Mouse (Mus musculus): Measurements from ENCODE around the gene Phykpl.

The Phykpl gene

DNA sequence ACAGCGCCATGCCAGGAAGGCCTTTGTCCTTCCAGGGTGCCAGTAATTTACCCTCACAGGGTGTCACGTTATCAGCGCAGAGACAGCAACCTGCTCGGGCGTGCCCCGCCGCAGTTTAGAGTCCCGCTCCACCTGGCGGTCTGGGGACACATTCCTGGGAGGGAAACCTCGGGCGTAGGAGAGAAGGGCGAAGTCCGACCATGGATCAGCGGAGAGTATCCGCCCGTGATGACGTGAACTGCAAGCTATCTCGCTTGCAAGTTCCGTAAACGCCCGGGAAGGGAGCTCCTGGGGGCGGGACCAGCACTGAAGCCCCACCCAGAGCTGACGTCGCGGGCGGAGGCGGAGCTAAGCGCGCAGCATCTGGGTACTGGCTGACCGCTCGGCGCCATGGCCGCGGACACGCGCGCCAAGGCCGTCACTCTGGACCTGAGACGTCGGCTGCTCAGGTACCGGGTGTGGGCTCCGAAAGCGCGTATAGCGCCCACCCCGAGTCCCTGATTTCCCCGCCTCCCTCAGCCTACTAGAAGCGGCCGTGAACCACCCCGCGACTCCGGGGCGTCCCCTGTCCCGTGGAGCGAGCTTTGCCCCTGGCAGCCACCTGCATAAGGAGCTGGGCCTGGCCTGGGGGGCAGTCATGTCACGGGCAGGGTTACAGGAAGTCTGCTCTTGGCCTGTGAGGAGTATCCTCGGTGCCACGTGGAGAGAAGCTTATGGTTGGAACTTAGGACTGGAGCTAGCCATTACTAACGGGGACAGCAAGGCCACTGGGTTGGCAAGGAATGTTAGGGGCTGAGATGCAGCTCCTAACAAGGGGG, at the start of gene Phykpl:
Gene Phykpl, plus strand, starts transcription at position 327 of the 818 bp plus-strand sequence.
- peak; percentile 98 for DNase-seq (ENCODE audit: low spot score)

DNA sequence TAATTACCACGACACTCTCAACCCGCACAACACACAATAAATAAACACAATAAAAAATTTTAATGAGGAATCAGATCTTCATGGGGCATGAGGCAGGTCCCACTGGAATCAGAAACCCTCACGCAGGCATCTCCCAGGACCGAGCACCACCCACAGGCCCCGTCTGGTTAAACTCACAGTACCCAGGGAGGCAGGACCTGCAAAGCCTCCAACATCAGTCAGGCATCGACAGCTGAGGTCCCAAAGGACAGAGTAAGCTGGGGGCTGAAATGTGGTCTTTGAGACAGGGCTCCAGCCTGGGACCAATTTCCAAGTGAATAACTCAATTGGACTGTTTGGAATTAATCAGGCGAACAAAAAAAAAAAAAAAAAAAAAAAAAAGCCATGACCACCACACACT, 46.2 kb upstream of the Phykpl start:
- no peak for DNase-seq (ENCODE audit: low spot score)

DNA sequence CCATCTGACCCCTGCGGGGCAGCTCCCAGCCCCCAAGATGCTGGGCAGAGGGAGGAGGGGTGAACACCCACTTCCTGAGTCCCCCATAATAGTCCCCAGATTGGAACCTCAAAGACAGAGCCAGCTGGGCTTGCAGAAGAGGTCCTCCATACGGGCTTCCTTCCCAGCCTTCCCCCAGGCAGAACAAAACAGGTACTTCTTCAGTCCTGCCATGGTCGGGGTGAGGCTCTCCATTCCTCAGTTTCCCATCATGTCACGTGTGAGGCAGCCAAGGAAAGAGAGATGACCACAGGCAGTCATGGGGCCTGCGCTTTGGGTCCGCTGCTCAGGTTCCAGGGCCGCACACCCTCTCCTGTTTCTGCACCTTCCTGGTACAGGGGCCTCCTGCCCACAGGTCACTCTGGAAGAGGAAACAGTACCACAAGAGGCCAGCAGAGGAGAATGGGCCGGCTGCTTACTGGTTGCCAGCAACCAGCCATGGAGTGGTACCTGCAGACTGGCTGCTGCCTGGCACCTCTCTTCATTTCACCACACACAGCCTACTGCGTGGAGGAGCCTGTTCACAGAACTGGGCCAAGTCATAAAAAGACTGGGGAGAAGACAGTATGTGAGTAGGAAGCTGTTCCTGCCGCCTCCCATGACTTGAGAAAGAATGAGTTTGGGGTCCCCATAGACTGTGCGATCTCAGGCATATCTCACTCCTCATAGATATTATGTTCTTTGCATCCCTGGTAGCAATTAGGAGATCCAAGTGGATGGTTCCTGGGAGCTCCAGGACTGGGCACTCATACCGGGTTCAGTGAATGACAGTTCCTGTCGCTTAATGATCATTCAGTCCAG, 45.4 kb upstream of the Phykpl start:
- DNase-seq (ENCODE audit: low spot score): no peak

DNA sequence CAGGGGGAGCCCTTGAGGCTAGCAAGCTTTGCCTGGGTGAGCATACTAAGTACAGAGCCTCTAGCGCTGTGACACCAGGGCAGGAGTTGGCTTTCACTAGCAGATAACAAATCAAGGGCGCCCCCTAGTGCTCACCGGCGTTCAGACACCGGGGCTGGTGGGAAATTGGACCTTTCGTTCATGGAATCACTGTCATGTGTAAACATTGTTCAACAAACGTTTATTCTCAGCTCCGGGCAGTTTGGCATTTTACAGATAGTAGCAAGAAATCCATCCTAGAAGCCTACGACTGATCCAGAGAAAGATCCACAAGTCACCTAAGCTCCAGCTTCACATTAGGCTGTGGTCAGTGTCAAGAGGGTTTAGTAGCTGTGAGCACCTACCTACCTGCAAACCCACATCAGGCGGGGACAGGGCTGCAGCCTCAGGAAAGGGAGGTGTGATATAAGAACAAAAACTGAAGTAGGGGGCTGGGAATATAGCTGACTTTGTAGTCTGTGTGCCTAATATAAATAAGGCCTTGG, 44.7 kb upstream of the Phykpl start:
- DNase-seq (ENCODE audit: low spot score): peak; percentile 89

DNA sequence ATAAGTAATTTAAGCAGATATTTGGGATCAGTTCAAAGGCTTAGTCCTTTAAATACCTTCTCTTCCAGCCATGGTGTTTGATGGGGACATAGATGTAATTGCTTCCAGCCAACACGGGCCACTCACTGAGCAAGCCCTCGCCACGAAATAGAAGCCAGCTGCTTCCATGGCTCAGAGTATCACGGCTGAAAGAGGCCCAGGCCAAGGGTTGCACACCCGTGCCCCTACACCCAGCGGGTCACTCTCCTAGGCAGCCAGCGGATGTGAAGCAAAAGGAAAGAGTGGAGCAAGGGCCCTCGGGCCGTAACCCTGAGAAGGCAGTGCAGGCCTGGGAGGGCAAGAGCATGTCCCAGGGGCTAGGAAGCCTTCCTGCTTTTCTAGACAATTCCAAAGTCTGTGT, 42.1 kb upstream of the Phykpl start:
- DNase-seq (ENCODE audit: low spot score): no peak

GRCm38 (mm10) chr11:51543487-51544050, 41.0 kb upstream of the Phykpl start:
- no peak for DNase-seq (ENCODE audit: low spot score)

DNA sequence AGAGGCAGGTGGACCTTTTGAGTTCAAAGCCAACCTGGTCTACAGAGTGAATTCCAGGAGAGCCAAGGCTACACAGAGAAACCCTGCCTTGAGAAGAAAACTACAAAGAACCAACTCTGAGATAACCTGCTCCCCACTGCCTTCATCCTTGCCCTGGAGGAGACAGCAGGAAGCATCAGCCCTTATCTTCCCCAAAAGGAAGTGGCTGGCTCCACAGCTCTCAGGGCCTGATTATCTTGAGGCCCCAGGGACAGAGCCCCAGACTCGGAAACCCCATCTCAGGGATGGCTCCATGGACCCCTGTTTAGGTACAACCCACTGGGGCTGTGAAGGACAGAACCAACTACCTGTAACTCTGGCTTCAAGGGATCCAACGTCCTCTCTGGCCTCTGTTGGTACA, 40.1 kb upstream of the Phykpl start:
- DNase-seq (ENCODE audit: low spot score): no peak

DNA sequence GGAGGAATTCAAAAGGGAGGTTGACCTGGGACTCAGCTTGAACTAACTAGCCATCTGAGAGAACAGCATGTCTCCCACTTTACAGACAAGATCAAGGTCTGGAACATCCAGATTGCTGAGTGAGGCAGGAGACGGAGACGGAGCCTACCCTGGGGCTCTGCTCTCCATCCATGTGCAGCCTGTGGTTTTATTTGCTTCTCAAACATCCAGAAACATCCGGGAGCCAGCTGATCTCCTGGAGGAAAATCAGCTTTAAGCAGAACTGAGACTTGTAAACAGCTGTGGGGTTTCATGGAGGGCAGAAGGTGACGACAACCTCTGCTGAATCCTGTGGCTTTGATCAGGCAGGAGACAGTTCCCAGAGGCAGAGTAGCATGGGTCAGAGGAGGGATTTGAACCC, 38.7 kb upstream of the Phykpl start:
- no peak for DNase-seq (ENCODE audit: low spot score)

- no peak for DNase-seq (ENCODE audit: low spot score)
These were observed 33.3 kb upstream of the Phykpl start for GRCm38 (mm10) chr11:51551253-51551652.

GRCm38 (mm10) chr11:51552091-51552490, 32.5 kb upstream of the Phykpl start:
- no peak for DNase-seq (ENCODE audit: low spot score)

DNA sequence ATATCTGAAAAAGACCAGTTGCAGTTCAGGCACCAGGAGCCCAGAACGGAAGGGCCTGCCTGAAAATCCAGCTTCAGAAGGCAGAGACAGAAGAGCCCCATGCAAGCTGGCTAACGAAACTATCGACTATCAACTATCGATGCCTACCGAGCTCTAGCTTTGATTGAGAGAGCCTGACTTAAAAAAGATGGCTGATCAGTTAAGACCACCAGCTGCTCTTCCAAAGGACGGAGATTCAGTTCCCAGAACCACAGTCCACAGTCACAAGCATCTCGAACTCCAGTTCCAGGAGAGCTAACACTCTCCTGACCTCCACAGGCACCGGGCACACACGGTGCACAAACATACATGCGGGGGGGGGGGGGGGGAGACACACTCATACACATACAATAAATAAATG, 30.0 kb upstream of the Phykpl start:
- DNase-seq (ENCODE audit: low spot score): no peak

DNA sequence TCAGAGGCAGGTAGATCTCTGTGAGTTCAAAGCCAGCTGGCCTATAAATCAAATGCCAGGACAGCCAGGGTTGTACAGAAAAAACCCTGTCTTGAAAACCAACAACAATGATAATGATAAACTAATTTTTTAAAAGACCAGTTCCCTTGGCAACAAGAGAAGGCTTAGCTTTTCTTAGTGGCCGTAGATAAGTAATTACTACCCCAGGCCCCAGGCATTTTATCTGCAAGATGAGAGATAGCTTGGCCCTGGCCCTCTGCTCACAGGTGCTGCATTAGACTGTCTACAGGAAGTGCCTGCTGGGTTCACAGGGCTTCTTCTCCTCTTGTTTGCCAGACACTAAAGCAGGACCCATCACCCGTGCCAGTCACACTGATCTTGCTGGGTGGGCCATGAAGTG, 29.5 kb upstream of the Phykpl start:
- no peak for DNase-seq (ENCODE audit: low spot score)

- no peak for DNase-seq (ENCODE audit: low spot score)
These were observed 21.3 kb upstream of the Phykpl start for GRCm38 (mm10) chr11:51563276-51563675.

DNA sequence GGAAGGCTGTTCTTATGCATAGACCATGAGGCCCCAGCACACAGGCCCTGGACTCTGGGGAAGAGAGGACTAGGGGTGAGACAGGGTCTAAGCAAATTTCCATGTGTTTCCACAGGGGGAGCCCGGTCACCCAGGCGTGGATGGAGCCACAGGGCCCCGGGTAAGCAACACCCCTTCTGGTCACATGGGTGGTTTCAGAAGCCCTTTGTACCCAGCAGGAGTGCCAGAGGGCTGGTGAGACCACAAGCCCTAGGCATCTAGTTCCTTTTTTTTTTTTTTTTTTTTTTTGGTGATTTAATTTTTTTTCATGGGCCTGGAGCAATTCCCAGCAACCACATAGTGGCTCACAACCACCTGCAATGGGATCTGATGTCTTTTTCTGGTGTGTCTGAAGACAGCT, 19.5 kb upstream of the Phykpl start:
- no peak for DNase-seq (ENCODE audit: low spot score)

DNA sequence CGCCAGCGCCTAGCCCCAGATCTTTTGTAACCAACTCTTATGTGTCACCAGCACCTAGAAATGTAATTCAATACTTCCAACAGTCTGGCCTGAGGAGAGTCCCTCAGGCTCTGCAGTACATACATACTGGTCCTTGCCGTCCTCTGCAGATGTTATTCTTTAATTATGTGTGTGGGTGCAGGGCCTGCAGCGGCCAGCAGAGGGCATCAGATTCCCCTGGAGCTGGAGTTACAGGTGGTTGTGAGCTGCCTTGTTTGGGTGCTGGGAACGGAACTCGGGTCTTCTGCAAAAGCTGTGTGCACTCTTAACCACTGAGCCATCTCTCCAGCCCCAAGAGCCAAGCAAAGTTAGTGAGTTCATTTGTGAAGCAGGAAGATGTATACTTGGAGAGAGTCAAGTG, 18.6 kb upstream of the Phykpl start:
- no peak for DNase-seq (ENCODE audit: low spot score)

- no peak for DNase-seq (ENCODE audit: low spot score)
These were observed 15.8 kb upstream of the Phykpl start for GRCm38 (mm10) chr11:51568801-51569200.

GRCm38 (mm10) chr11:51576454-51576853, 8.1 kb upstream of the Phykpl start:
- DNase-seq (ENCODE audit: low spot score): no peak

GRCm38 (mm10) chr11:51577587-51577986, 7.0 kb upstream of the Phykpl start:
- DNase-seq (ENCODE audit: low spot score): no peak

DNA sequence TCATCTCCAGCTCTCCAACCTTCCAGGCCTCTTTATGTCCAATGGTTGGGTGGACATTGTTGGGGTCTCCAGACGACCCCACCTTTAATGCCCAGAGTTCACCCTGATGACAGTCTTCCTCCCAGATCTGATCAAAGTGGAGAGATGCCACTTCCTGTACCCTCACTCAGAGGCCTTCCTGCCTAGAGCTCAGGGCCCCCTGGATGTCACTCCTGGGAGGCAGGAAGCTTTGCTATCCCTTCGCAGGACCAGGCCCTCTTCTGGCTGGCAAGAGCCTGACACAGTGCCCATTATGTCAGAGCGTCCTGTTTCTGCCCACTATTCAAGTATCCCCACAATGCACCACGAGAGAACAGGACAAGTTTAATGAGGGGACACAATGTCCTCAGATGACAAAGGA, 5.5 kb upstream of the Phykpl start:
- no peak for DNase-seq (ENCODE audit: low spot score)

DNA sequence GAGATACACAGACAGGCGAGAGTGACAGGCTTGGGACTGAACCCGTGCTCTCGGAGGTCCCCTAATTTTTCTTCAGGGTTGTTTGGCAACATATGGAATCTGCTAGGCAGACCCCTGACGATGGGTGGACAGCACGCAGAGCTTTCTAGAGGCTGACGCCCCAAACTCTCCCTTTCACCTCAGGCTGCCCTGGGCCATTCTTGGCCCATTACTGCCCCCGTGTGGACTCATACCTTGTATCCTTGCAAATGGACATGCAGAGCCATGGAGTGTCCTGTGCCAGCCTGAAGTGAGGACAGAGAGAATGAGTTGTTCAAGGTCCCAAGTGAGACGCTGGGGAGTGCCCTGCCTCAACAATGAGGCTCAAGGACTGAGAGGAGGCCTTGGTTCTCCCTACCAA, 1.8 kb upstream of the Phykpl start:
- DNase-seq (ENCODE audit: low spot score): peak; percentile 73

DNA sequence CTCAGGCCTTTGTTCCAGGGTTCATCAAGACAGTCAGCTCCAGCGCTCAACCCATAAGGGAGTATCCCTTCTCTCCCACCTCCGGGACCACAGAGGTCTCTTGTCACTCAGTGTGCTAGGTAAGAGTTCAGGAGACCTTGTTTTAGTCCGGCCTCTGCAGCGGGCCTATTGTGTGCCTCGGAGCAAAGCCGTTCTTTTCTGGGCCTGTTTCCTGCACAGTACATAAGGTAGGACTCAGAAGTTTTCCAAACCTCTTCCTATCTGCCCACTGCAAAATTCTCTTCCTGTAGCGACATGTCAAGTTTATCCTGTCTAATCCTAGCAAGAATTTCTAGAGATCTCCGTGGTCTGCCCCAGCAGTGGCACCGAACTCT, 513 bp upstream of the Phykpl start:
- peak; percentile 37 for DNase-seq (ENCODE audit: low spot score)

- no peak for DNase-seq (ENCODE audit: low spot score)
These were observed 1.2 kb downstream of the Phykpl start for GRCm38 (mm10) chr11:51585608-51586252.

Measured in ovary, postnatal 36 days (tissue).